Mouse (Mus musculus): ENCODE measurements around the gene Tprn. TPM values are rescaled to one million over a fixed set of nuclear protein-coding genes. Genes with fewer than 3 reads are reported as not detected.

Gene Tprn
- polyA plus RNA-seq, 1 experiment from 2014 or later = 8.7 TPM

DNA sequence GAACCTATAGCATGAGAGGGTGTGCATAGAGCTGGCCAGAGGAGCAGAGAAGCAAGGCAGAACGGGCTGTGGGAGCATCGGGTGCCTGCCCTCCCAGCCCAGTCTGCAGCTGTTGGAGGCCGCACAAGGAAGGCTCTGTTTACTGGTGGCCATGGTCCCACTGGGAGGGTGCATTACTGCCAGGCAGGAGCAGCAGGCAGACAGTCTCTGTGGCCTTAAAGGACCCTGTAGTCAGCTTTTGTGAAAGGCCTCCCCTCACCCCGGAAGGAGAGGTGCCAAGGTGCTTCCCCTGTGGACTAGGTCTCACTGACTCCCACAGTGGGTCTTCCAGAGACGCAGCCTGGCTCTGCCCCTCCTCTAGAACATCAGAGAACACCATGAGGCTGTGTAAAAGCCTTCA, 35.6 kb upstream of the Tprn start:
- H3K36me3 ChIP-seq = peaks cover 14% of the 10 kb centered on the region
- no peaks in the 10 kb centered on the region for H3K9me3 ChIP-seq
- H3K9ac ChIP-seq (replicated peaks) = no peak overlapping the region
- H3K4me1 ChIP-seq (replicated peaks) = peaks cover 15% of the 10 kb centered on the region
- no peak overlapping the region for H3K4me3 ChIP-seq (replicated peaks)
- WGBS = 80% methylated on average over 5 of the region's 5 CpGs
- no peak for ATAC-seq (ENCODE audit: insufficient number of reproducible peaks, insufficient read depth, low FRiP score, low TSS enrichment, low read depth)
- no peak overlapping the region for H3K27ac ChIP-seq
- peaks cover 21% of the 10 kb centered on the region for H3K27me3 ChIP-seq
- no peak overlapping the region for H3K4me2 ChIP-seq

DNA sequence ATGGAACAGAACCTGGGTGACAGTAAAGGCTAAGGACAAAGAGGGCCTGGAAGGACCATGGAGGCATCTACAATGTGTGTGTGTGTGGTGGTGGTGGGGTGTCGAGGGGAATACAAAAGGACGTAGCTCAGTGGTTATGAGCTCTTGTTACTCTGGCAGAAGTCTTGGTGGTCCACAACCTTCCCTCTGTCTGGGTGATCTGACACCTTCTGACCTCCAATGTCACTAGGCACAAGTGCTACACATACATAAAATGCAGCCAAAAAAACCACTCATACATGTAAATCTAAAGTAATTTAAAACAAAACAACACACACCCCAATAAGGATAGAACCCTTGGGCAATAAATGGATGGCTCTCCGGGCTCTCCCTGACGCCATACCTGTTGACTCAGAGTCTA, 35.0 kb upstream of the Tprn start:
- Histone ChIP-seq H3K9ac (replicated peaks) (no peak overlapping the region), H3K4me1 (replicated peaks) (peaks cover 15% of the 10 kb centered on the region), H3K36me3 (peaks cover 10% of the 10 kb centered on the region; the same call in 1 of the 2 replicates), H3K27ac (no peak overlapping the region), H3K27me3 (peaks cover 26% of the 10 kb centered on the region), H3K4me2 (no peak overlapping the region), H3K9me3 (no peaks in the 10 kb centered on the region), H3K4me3 (replicated peaks) (no peak overlapping the region)
- WGBS = 88% methylated on average over 4 of the region's 4 CpGs
- ATAC-seq (ENCODE audit: insufficient number of reproducible peaks, insufficient read depth, low FRiP score, low TSS enrichment, low read depth) = no peak

DNA sequence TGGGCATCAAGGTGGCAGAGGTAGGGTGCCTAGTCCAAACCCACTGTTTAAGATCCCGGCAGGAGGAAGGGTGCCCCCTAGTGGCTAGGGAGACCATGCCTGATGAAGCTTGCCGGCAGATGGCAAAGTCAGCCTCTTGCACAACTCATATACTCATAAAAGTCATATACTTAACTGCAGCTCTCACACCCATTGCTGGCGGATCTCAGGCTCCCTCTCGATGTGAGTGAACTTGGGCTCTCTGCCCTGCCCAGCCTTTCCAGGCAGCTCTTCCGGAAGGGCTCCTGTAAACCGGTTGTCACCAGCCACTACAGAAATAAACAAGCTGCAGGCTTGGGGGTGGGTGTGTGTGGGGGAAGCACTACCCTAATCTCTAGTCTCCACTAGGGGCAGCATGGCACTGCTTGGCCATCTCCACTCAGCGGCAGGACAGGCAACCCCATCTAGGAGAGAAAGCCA, 34.0 kb upstream of the Tprn start:
- H3K27ac ChIP-seq = no peak overlapping the region; the same call in 1 of the 2 replicates
- WGBS = 1% methylated on average over 7 of the region's 7 CpGs
- ATAC-seq (ENCODE audit: insufficient number of reproducible peaks, insufficient read depth, low FRiP score, low TSS enrichment, low read depth) = no peak

DNA sequence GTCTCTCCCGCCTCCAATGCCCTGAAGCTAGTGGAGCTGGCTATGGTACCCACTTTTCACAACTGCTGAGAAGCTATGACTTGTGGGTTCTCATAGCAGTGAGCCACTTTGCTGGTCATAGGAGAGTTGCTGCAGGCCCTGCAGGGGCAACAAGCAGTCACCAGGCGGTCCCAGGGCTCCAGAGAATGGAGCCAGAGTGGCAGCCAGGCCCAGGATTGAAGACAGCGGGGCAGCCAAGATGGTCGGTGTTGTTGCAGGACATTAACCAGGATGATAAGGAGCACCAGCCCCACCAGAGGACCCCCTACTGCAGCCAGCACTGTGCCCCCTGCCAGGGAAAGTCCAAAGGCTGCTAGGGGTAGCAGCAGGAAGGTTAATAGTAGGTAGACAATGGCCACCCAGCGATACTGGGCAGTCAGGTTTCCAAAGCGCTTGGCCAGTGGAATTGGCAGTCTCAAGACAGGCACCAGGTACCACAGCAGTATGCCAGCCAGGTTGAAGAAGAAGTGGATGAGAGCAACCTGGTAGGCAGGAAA, 33.4 kb upstream of the Tprn start:
- H3K27ac ChIP-seq = no peak overlapping the region
- H3K4me2 ChIP-seq = peak overlapping the region; percentile 44
- H3K9ac ChIP-seq (replicated peaks) = no peak overlapping the region

More for the DNA sequence above, 34.0 kb upstream of the Tprn start:
- H3K4me2 ChIP-seq = peak overlapping the region; percentile 44
- peaks cover 2% of the 10 kb centered on the region; the same call in 1 of the 2 replicates for H3K36me3 ChIP-seq
- H3K9me3 ChIP-seq = no peaks in the 10 kb centered on the region
- peak overlapping the region; percentile 20; the same call in 1 of the 2 replicates for H3K4me3 ChIP-seq (replicated peaks)
- peaks cover 36% of the 10 kb centered on the region for H3K27me3 ChIP-seq
- peaks cover 10% of the 10 kb centered on the region for H3K4me1 ChIP-seq (replicated peaks)
- no peak overlapping the region for H3K9ac ChIP-seq (replicated peaks)

DNA sequence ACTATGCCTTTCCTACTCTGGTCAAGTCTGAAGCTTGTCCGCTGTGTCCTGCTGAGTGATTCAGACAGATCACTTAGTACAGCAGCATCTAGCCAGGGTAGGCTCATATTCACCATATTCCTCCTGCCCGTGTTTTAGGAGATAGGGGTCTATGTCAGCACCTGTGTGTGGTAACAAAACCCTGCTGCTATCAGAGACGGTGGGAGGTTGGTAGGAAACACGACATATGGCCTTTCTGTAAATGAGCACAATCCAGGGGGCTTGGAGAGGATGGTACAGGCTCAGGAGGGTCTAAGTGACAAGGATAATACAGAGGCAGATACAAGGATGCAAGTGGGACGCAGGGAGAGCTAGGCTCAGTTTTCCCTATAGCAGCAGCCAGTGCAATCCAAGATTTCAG, 32.8 kb upstream of the Tprn start:
- no peak overlapping the region for H3K9ac ChIP-seq (replicated peaks)
- no peaks in the 10 kb centered on the region for H3K9me3 ChIP-seq
- H3K27ac ChIP-seq = no peak overlapping the region
- H3K4me2 ChIP-seq = no peak overlapping the region
- no peaks in the 10 kb centered on the region for H3K36me3 ChIP-seq
- no peak overlapping the region for H3K4me3 ChIP-seq (replicated peaks)
- ATAC-seq (ENCODE audit: insufficient number of reproducible peaks, insufficient read depth, low FRiP score, low TSS enrichment, low read depth) = no peak
- peaks cover 47% of the 10 kb centered on the region for H3K27me3 ChIP-seq
- H3K4me1 ChIP-seq (replicated peaks) = 0 out of 2 replicates have a peak, but pooled peaks cover 5% of the 10 kb centered on the region
- 84% methylated on average over 5 of the region's 5 CpGs for WGBS

More for the DNA sequence above, 33.4 kb upstream of the Tprn start:
- Histone ChIP-seq H3K4me1 (replicated peaks) (0 out of 2 replicates have a peak, but pooled peaks cover 5% of the 10 kb centered on the region), H3K27me3 (peaks cover 42% of the 10 kb centered on the region), H3K4me3 (replicated peaks) (no peak overlapping the region), H3K9me3 (no peaks in the 10 kb centered on the region), H3K36me3 (no peaks in the 10 kb centered on the region)
- no peak for ATAC-seq (ENCODE audit: insufficient number of reproducible peaks, insufficient read depth, low FRiP score, low TSS enrichment, low read depth)
- 68% methylated on average over 6 of the region's 6 CpGs for WGBS

DNA sequence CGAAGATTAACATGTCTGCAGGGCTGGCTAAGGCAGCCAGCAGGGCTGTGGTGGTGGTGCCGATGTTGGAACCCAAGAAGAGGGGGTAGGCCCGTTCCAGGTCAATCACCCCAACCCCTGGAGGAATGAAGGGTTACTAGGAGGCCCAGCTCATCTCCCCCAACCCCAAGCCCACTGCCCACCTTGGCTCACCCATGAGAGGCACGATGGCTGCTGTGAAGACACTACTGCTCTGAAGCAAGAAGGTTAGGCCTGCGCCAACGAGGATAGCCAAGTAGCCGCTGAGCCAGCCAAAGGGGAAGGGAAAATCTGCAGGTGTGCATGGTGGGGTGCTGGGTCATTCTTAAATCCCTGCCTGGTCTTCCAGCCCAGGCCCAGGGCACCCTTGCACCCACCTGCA, 31.8 kb upstream of the Tprn start:
- ATAC-seq (ENCODE audit: insufficient number of reproducible peaks, insufficient read depth, low FRiP score, low TSS enrichment, low read depth) = no peak

DNA sequence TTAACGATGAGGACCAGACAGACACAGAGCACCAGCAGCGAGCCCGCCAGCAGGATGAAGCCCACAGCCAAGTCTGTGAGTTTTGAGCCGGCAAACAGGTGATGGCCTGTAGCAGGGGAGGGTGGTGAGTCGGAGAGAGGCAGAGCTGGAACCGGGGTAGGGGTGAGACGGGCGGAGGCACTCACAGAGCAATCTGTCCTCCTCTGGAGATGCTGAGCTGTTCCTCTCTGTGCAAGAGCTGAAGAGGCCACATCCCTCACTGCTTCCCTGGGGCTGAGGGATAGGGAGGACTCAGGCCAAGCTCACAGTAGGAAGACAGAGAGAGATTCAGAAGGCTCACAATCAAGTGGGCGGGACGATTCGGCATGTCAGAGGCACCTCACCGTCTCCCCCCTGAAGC, 31.4 kb upstream of the Tprn start:
- H3K4me1 ChIP-seq (replicated peaks) = no peaks in the 10 kb centered on the region
- 66% methylated on average over 12 of the region's 12 CpGs for WGBS
- no peak overlapping the region for H3K4me2 ChIP-seq
- no peaks in the 10 kb centered on the region for H3K9me3 ChIP-seq
- no peaks in the 10 kb centered on the region for H3K36me3 ChIP-seq
- ATAC-seq (ENCODE audit: insufficient number of reproducible peaks, insufficient read depth, low FRiP score, low TSS enrichment, low read depth) = no peak
- H3K27ac ChIP-seq = no peak overlapping the region
- H3K4me3 ChIP-seq (replicated peaks) = no peak overlapping the region
- peaks cover 54% of the 10 kb centered on the region for H3K27me3 ChIP-seq
- H3K9ac ChIP-seq (replicated peaks) = no peak overlapping the region

More for the DNA sequence above, 31.8 kb upstream of the Tprn start:
- peaks cover 50% of the 10 kb centered on the region for H3K27me3 ChIP-seq
- H3K9ac ChIP-seq (replicated peaks) = no peak overlapping the region
- H3K27ac ChIP-seq = no peak overlapping the region
- no peaks in the 10 kb centered on the region for H3K36me3 ChIP-seq
- H3K4me3 ChIP-seq (replicated peaks) = no peak overlapping the region
- H3K4me2 ChIP-seq = no peak overlapping the region
- 0 out of 2 replicates have a peak, but pooled peaks cover 4% of the 10 kb centered on the region for H3K4me1 ChIP-seq (replicated peaks)
- H3K9me3 ChIP-seq = no peaks in the 10 kb centered on the region
- WGBS = 79% methylated on average over 7 of the region's 7 CpGs

DNA sequence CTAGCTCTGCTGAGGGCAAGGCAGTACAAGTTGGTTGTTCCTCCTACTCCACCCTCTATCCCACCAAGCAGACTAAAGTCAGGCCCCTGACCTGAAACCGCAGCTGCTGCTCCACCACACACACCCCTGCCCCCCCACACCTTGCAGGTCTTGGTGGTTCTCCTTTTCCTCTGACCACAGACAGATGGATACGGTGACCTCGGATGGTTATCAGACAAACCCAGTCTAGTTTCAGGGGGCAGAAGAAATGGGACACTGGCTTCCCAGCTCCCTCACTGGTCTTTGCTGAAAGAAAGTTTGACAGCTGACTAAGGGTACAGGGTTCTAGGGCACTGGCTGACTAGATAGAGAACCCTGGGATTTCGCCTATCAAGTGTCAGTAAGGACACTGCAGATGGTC, 29.0 kb upstream of the Tprn start:
- H3K4me2 ChIP-seq = no peak overlapping the region
- H3K27me3 ChIP-seq = peaks cover 70% of the 10 kb centered on the region
- H3K36me3 ChIP-seq = no peaks in the 10 kb centered on the region
- 76% methylated on average over 4 of the region's 4 CpGs for WGBS
- no peaks in the 10 kb centered on the region for H3K4me1 ChIP-seq (replicated peaks)
- H3K4me3 ChIP-seq (replicated peaks) = no peak overlapping the region
- H3K9me3 ChIP-seq = no peaks in the 10 kb centered on the region
- no peak overlapping the region for H3K27ac ChIP-seq
- ATAC-seq (ENCODE audit: insufficient number of reproducible peaks, insufficient read depth, low FRiP score, low TSS enrichment, low read depth) = no peak
- H3K9ac ChIP-seq (replicated peaks) = no peak overlapping the region

DNA sequence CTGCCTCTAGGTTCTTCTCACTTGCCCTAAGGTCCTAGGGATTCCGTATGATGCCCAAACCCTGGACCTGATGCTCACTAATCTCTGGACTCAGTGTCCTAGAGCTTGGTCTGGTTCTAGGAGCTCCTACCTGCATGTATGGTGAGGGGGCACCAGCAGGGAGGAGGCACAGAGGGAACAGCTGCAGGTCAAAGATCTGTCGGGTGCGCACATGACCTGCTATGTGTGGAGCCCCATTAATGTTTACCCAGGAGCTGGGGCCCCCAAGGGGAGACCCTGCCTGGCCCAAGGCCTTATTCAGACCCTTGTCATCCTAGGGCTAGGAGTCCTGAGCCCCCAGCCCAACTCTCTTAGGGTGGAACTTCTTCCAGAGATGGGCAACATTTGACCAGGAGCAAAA, 28.4 kb upstream of the Tprn start, which contains the start of gene Slc34a3:
Gene Slc34a3 (minus strand): TSS at position 315 of the 400 bp plus-strand sequence.
- 88% methylated on average over 3 of the region's 3 CpGs for WGBS
- no peaks in the 10 kb centered on the region for H3K9me3 ChIP-seq
- no peak within 1 kb of the TSS for H3K4me3 ChIP-seq (replicated peaks)
- no peaks in the 10 kb centered on the region for H3K36me3 ChIP-seq
- no peak for ATAC-seq (ENCODE audit: insufficient number of reproducible peaks, insufficient read depth, low FRiP score, low TSS enrichment, low read depth)
- peaks cover 73% of the 10 kb centered on the region for H3K27me3 ChIP-seq
- H3K4me2 ChIP-seq = no peak within 1 kb of the TSS
- no peak within 1 kb of the TSS for H3K9ac ChIP-seq (replicated peaks)
- H3K27ac ChIP-seq = no peak within 1 kb of the TSS
- no peaks in the 10 kb centered on the region for H3K4me1 ChIP-seq (replicated peaks)

DNA sequence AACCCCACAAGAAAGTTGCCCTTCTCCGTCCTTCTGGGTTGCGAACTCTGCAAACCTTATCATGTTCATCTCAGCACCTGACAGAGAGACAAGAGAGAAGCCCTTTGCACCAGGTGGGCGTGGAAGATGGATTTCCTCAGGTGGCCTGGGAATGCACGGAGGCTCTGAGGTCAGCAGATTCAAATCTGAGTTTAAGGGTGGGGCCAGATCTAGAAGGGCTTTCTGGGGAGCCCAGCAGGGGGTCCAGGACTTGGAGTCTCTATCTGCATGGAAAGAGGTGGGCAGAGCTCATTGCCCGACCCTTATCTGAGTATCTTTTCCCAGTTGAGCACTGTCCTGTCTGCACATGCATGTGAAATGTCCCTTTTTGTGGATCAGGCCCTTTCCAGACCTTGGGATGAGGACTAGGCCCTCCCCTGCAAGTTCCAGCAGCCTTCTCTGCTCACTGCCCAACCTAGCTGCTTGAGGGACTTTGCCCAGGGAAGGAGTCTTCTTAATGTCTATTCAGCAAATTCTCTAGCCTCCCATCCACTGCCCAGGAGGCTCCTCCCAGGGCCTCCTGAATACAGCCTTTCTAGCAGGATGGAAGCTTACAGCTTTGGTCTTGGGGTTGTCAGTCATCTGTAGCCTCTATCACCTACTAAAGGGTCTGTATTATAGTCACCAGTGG, 27.7 kb upstream of the Tprn start:
- H3K4me2 ChIP-seq = no peak overlapping the region
- H3K36me3 ChIP-seq = no peaks in the 10 kb centered on the region
- H3K4me3 ChIP-seq (replicated peaks) = no peak overlapping the region
- no peaks in the 10 kb centered on the region for H3K9me3 ChIP-seq
- H3K4me1 ChIP-seq (replicated peaks) = no peaks in the 10 kb centered on the region
- no peak overlapping the region for H3K9ac ChIP-seq (replicated peaks)
- 72% methylated on average over 5 of the region's 5 CpGs for WGBS
- peaks cover 69% of the 10 kb centered on the region for H3K27me3 ChIP-seq
- H3K27ac ChIP-seq = no peak overlapping the region
- ATAC-seq (ENCODE audit: insufficient number of reproducible peaks, insufficient read depth, low FRiP score, low TSS enrichment, low read depth) = no peak

DNA sequence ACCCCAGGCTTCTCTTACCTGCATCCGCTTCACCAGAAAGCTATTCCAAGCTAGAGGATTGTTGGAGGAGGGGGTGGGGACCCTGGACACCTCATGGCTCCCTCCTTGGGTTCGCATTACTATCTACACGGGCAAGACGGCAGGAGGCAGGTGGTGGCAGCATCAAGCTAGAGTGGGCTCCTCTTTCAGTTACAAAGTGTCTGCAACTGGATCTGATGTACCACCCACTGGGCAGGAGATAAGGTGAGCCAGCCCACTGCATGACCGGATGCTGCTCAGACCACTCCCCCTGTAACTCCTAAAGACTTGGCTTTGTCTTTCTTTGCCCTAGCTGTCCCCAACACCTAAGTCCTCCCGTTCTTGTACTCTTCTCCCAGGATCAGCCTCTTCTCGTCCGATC, 25.8 kb upstream of the Tprn start, which contains the start of gene Rnf224:
Gene Rnf224 (minus strand): TSS at position 174 of the 400 bp plus-strand sequence.
- Histone ChIP-seq H3K4me2 (no peak within 1 kb of the TSS), H3K27ac (no peak within 1 kb of the TSS), H3K4me3 (replicated peaks) (no peak within 1 kb of the TSS), H3K27me3 (peaks cover 69% of the 10 kb centered on the region), H3K4me1 (replicated peaks) (peaks cover 13% of the 10 kb centered on the region), H3K36me3 (no peaks in the 10 kb centered on the region), H3K9ac (replicated peaks) (no peak within 1 kb of the TSS), H3K9me3 (no peaks in the 10 kb centered on the region)
- no peak for ATAC-seq (ENCODE audit: insufficient number of reproducible peaks, insufficient read depth, low FRiP score, low TSS enrichment, low read depth)
- WGBS = 38% methylated on average over 8 of the region's 8 CpGs

All from limb, embryonic 12.5 days (tissue).